Comparison of ENCODE assay signal across 29 mouse cellular contexts in the genomic region with DNA sequence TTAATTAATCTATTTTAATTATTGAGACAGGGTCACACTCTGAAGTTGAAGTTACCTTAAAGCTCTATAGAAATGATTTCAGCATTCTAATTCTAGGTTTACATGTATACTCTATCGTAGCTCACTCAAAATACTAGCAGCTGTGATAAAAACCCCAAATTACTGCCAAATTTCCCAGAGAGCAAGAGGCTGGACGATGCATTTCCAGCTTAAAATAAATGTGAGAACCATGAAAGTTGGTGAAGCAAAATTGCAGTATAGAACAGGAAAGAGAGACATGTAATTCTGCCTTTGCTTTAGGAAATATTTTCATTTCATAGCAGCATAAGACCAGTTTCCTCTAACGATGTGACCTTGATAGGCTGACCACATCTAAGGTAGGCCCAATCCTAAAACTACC.
"Had no signal": no experiment of that assay in that cellular context is flagged by ENCODE, and none has a peak within 500 bp of the region (broad histone marks: within the 10 kb centered on the region; RNA-seq: fewer than 3 reads in every experiment).

No protein-coding gene starts in this region.

- H3K27ac ChIP-seq: limb, embryonic 10.5 days; limb, embryonic 12.5 days; limb, embryonic 13.5 days; limb, embryonic 15.5 days; liver, embryonic 12.5 days; liver, embryonic 13.5 days; liver, embryonic 14.5 days; liver, embryonic 15.5 days; lung, embryonic 15.5 days; macrophage; midbrain, embryonic 10.5 days; midbrain, embryonic 12.5 days; midbrain, embryonic 13.5 days; midbrain, embryonic 15.5 days had no signal

- ATAC-seq: liver, embryonic 12.5 days; liver, postnatal 0 days; lung, postnatal 0 days; midbrain, embryonic 13.5 days; midbrain, embryonic 15.5 days; midbrain, embryonic 16.5 days had no signal

- H3K4me1 ChIP-seq: limb, embryonic 10.5 days; limb, embryonic 12.5 days; limb, embryonic 13.5 days; limb, embryonic 15.5 days; liver, embryonic 12.5 days; liver, embryonic 13.5 days; liver, embryonic 15.5 days; lung, embryonic 15.5 days; megakaryocyte, embryonic 14.5 days; midbrain, embryonic 10.5 days; midbrain, embryonic 12.5 days; midbrain, embryonic 13.5 days; midbrain, embryonic 15.5 days had no signal

- DNase-seq: left cerebral cortex, postnatal 4 days; liver; liver, embryonic 13.5 days; liver, postnatal 0 days; lung, adult 18-20 months; lung, adult 2 months; lung, embryonic 14.5 days; lung, postnatal 10 days; lung, postnatal 14 days; lung, postnatal 36 days; lung, postnatal 4 days; midbrain, embryonic 14.5 days had no signal

- H3K4me3 ChIP-seq: limb, embryonic 10.5 days; limb, embryonic 12.5 days; limb, embryonic 13.5 days; limb, embryonic 15.5 days; liver, embryonic 12.5 days; liver, embryonic 13.5 days; liver, embryonic 15.5 days; lung, embryonic 15.5 days; megakaryocyte, embryonic 14.5 days; midbrain, embryonic 10.5 days; midbrain, embryonic 12.5 days; midbrain, embryonic 13.5 days; midbrain, embryonic 15.5 days; myocyte had no signal

- H3K27me3 ChIP-seq: limb, embryonic 12.5 days; limb, embryonic 13.5 days; limb, embryonic 15.5 days; liver, embryonic 12.5 days; liver, embryonic 13.5 days; liver, embryonic 15.5 days; lung, embryonic 15.5 days; megakaryocyte, embryonic 14.5 days; midbrain, embryonic 12.5 days; midbrain, embryonic 13.5 days; midbrain, embryonic 15.5 days had no signal
